Mouse (Mus musculus) frontal cortex, postnatal 10 days (tissue): ENCODE data around the gene Rhox4a2.
"Not testable (repeated sequence)": the region's sequence is repeated elsewhere in the genome, so short reads cannot be mapped to it uniquely, and the experiment has no call there.

Experiments
- DNase-seq, 2 experiments: peaks; one replicate each; pipeline ENCODE4 v3.0.0; 2022; ENCODE audit warnings: low spot score in 2 of 2, mixed read lengths in 1 of 2

The Rhox4a2 gene

DNA sequence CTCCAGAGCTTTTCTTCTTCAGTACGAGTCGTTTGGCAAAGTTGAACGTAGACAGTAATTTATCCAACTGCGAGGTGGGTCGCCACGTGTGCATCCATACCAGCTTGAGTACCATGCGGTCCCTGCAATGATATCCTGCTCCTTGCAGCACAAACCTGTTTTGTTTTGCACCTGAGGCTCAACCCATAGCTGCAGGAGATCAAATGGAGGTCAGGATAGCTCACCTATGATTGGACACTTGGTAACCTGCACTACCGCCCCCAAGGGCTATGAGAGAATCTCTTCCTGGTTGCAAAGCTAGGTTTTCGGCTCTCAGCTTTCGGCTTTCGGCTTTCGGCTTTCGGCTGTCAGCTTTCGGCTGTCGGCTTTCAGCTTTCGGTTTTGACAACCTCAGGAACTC lies at the start of gene Rhox4a2:
TSS of gene Rhox4a2 (plus strand) at position 301 of the 400 bp plus-strand sequence.
- not testable (repeated sequence) for DNase-seq

GRCm38 (mm10) chrX:37379728-37380127 lies 10.9 kb upstream of the Rhox4a2 start, which contains the start of gene Rhox3a2:
TSS of gene Rhox3a2 (plus strand) at chrX:37380028.
- not testable (repeated sequence) for DNase-seq

DNA sequence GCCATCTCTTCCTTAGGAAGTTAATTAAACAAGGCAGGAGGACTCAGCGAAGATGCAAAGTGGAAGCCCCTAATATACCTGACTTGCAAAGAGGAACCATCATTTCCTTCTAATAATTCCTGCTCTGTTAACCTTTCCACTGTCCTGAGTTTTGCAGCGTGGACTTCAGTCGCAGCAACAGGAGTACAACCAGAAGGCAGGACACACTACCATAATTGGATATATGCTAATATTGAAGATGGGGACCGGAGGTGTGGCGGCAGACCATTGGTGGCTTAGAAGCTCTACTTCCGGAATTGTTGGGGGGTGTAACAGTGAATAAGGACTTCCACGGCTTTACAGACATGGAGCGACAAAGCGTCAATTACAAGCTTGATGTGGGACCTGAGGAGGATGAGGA lies 21.1 kb downstream of the Rhox4a2 start, which contains the start of gene Rhox2b:
TSS of gene Rhox2b (plus strand) at position 301 of the 400 bp plus-strand sequence.
- not testable (repeated sequence) for DNase-seq

GRCm38 (mm10) chrX:37432194-37432593 lies 41.5 kb downstream of the Rhox4a2 start, which contains the start of gene Rhox4b:
TSS of gene Rhox4b (plus strand) at chrX:37432494.
- DNase-seq: not testable (repeated sequence)
